Mouse (Mus musculus) liver, postnatal 0 days (tissue): Measurements from ENCODE around the gene Fkbp15.

ENCODE experiments used
- CTCF ChIP-seq: sonication (generic); IDR thresholded peaks from 2 replicates; pipeline ENCODE4 v1.5.1; 2016; ENCODE audit warnings: antibody characterized with exemption, low read depth
- EP300 ChIP-seq: IDR thresholded peaks from 2 replicates; pipeline ENCODE4 v1.6.1; 2016; ENCODE audit warnings: antibody characterized with exemption, low read depth, mild to moderate bottlenecking

GRCm38 (mm10) chr4:62383752-62384151 is 23.4 kb upstream of the Fkbp15 start:
- TF ChIP-seq EP300 (no peak), CTCF (no peak)
